8 mouse cellular contexts compared by ENCODE assay signal in genomic region chr11:120457772-120458751, GRCm38 (mm10). TPM values are rescaled to one million over a fixed set of nuclear protein-coding genes. Genes with fewer than 3 reads are reported as not detected.
DNase-seq lines count a peak whose midpoint lies in the region; ATAC-seq and TF ChIP-seq lines count a peak whose summit lies in the region.

Gene Oxld1, minus strand, starts transcription at chr11:120458068.
Gene Ccdc137, plus strand, starts transcription at chr11:120458115.

- H3K27ac ChIP-seq in hindbrain, postnatal 0 days = peak within 1 kb of the TSS; percentile 76

- 5% methylated on average over 62 of the region's 62 CpGs for WGBS in hindbrain, postnatal 0 days

- peak; percentile 62 to 74 for DNase-seq in adrenal gland, adult 18-20 months (ENCODE audit: low spot score in 2 of 2)
- peak; percentile 95 for DNase-seq in embryo, embryonic 10 days (ENCODE audit: low spot score)
- DNase-seq in gastrocnemius, adult 8-10 months (ENCODE audit: low spot score in 2 of 2) = peak; percentile 45 to 55
- DNase-seq in hindbrain, postnatal 0 days (ENCODE audit: low spot score) = peak; percentile 93
- DNase-seq in left cerebral cortex, adult 8-10 months (ENCODE audit: low spot score in 2 of 2) = peak; percentile 58 to 64
- DNase-seq in right cerebral cortex, postnatal 14 days = peak; percentile 76
- DNase-seq in urinary bladder, postnatal 25 days (ENCODE audit: low spot score) = peak; percentile 65

- H3K9me3 ChIP-seq in hindbrain, postnatal 0 days (ENCODE audit: low read length) = no peaks in the 10 kb centered on the region
- no peaks in the 10 kb centered on the region for H3K9me3 ChIP-seq in megakaryocyte, embryonic 14.5 days

- no peak for TF ChIP-seq CTCF in hindbrain, postnatal 0 days (IDR thresholded peaks at IDR 0.05; ENCODE audit: low read depth)

- H3K4me1 ChIP-seq in hindbrain, postnatal 0 days (ENCODE audit: insufficient read depth, low read length) = peaks cover 8% of the 10 kb centered on the region; the same call in 1 of the 2 replicates
- peaks cover 55% of the 10 kb centered on the region for H3K4me1 ChIP-seq in megakaryocyte, embryonic 14.5 days

- peaks cover 16% of the 10 kb centered on the region; the same call in 1 of the 2 replicates for H3K36me3 ChIP-seq in hindbrain, postnatal 0 days (ENCODE audit: insufficient read depth, low read length)
- peaks cover 58% of the 10 kb centered on the region for H3K36me3 ChIP-seq in megakaryocyte, embryonic 14.5 days (replicated peaks; ENCODE audit: low read length)

- H3K4me2 ChIP-seq in hindbrain, postnatal 0 days (ENCODE audit: low read depth, low read length) = peak within 1 kb of the TSS; percentile 93

- H3K9ac ChIP-seq in hindbrain, postnatal 0 days (replicated peaks; ENCODE audit: low read length) = peak within 1 kb of the TSS; percentile 66

- peak; percentile 93 for ATAC-seq in hindbrain, postnatal 0 days

- no peaks in the 10 kb centered on the region for H3K27me3 ChIP-seq in hindbrain, postnatal 0 days (ENCODE audit: insufficient read depth, low read length)
- H3K27me3 ChIP-seq in megakaryocyte, embryonic 14.5 days (replicated peaks) = no peaks in the 10 kb centered on the region

- peak within 1 kb of the TSS; percentile 49 for H3K4me3 ChIP-seq in hindbrain, postnatal 0 days (ENCODE audit: low read length)
- H3K4me3 ChIP-seq in megakaryocyte, embryonic 14.5 days (replicated peaks) = peak within 1 kb of the TSS; percentile 94

RNA-seq across cellular contexts. Expression of gene Oxld1, which starts in this region (rescaled TPM):
- 10 to 100 TPM; 19.8 to 30.4 TPM for total RNA-seq in adrenal gland, adult 18-20 months (2021)
- total RNA-seq in gastrocnemius, adult 8-10 months (2022) = 10 to 100 TPM; 20.4 to 26.4 (median 22.2) TPM
- total RNA-seq in hindbrain, postnatal 0 days (2014; rRNA removed) = 11.7 and 11.9 TPM in 2 replicates
- polyA plus RNA-seq in hindbrain, postnatal 0 days (2015; fragmentation: Nextera tagmentation; extraction: Ambion mirVana) = 13.3 and 13.6 TPM in 2 replicates
- 10 to 100 TPM; 13.6 to 20.6 (median 17.4) TPM for total RNA-seq in left cerebral cortex, adult 8-10 months (2022)
- polyA plus RNA-seq in megakaryocyte, embryonic 14.5 days (2012; ENCODE audit: insufficient read depth, low replicate concordance) = 7.9 and 17.7 TPM in 2 replicates

RNA-seq across cellular contexts. Expression of gene Ccdc137, which starts in this region (rescaled TPM):
- 10 to 100 TPM; 36.0 to 37.3 TPM for total RNA-seq in adrenal gland, adult 18-20 months (2021)
- 1 to 10 TPM; 4.5 to 6.0 (median 5.1) TPM for total RNA-seq in gastrocnemius, adult 8-10 months (2022)
- 10.4 and 15.4 TPM in 2 replicates for total RNA-seq in hindbrain, postnatal 0 days (2014; rRNA removed)
- 17.3 and 18.7 TPM in 2 replicates for polyA plus RNA-seq in hindbrain, postnatal 0 days (2015; fragmentation: Nextera tagmentation; extraction: Ambion mirVana)
- 10 to 100 TPM; 16.8 to 25.8 (median 22.1) TPM for total RNA-seq in left cerebral cortex, adult 8-10 months (2022)
- polyA plus RNA-seq in megakaryocyte, embryonic 14.5 days (2012; ENCODE audit: insufficient read depth, low replicate concordance) = 11.0 TPM in 1 of 2 replicates, not detected in the other

Comparison
In these comparisons a context has a peak if more than half of its experiments do, and no peak if none do; other contexts are left out.
1. Peak in every context shown above with its lines: DNase-seq, ATAC-seq, H3K4me3 ChIP-seq and H3K27ac ChIP-seq.